16 mouse cellular contexts compared by ENCODE assay signal in the genomic region with DNA sequence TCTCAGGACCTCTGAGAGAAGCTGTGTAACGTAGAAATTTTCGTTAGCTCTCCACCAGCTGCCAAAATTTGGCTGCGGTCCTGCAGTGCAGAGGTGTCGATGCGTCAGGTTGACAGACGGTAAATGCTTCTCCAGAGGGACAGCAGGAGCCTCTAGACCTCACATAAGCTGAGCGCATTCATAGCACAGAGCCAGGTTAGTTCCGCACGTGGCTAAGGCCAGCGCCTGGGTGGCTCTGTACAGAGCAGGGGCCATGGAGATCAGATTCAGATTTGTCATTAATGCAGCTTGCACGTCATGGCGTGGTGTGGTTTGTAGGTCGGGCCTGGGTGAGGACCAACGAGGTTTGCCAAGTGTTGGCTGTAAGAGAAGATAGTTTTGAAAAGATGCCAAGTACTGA.
DNase-seq lines count a peak whose midpoint lies in the region; ATAC-seq and TF ChIP-seq lines count a peak whose summit lies in the region.
"Had no signal": no experiment of that assay in that cellular context is flagged by ENCODE, and none has a peak within 500 bp of the region (broad histone marks: within the 10 kb centered on the region; RNA-seq: fewer than 3 reads in every experiment).

No protein-coding gene starts in this region.

- H3K27ac ChIP-seq in forebrain, embryonic 15.5 days (replicated peaks): no peak overlapping the region
- no peak overlapping the region for H3K27ac ChIP-seq in forebrain, postnatal 0 days (ENCODE audit: low read depth, low read length)
- H3K27ac ChIP-seq in hindbrain, embryonic 16.5 days (ENCODE audit: low read depth, low read length): no peak overlapping the region
- H3K27ac ChIP-seq in hindbrain, embryonic 12.5 days: no peak overlapping the region
- H3K27ac ChIP-seq in midbrain, postnatal 0 days (ENCODE audit: low read depth, low read length): no peak overlapping the region
- no peak overlapping the region for H3K27ac ChIP-seq in midbrain, embryonic 15.5 days
- H3K27ac ChIP-seq in stomach, embryonic 15.5 days: no peak overlapping the region
- H3K27ac ChIP-seq: kidney, embryonic 15.5 days had no signal

- no peak for DNase-seq in forebrain, postnatal 0 days
- DNase-seq in midbrain, postnatal 0 days (ENCODE audit: low spot score): peak; percentile 19
- DNase-seq in right cerebral cortex, postnatal 25 days: no peak
- DNase-seq: adrenal gland, postnatal 14 days; B cell, adult 2 months; cerebellum, adult 11 months; gastrocnemius, postnatal 25 days; lung, postnatal 14 days; thymus, postnatal 4 days had no signal

- no peak for TF ChIP-seq CTCF in forebrain, postnatal 0 days (IDR thresholded peaks at IDR 0.05; ENCODE audit: low read depth)
- TF ChIP-seq CTCF in midbrain, postnatal 0 days (IDR thresholded peaks at IDR 0.05): no peak

- peak; percentile 75; the same call in 1 of the 2 replicates for ATAC-seq in forebrain, embryonic 15.5 days (replicated peaks)
- ATAC-seq in forebrain, postnatal 0 days: no peak
- ATAC-seq in hindbrain, embryonic 16.5 days: peak; percentile 77
- no peak for ATAC-seq in hindbrain, embryonic 12.5 days (ENCODE audit: low FRiP score)
- ATAC-seq in midbrain, postnatal 0 days (ENCODE audit: low FRiP score): no peak
- ATAC-seq in midbrain, embryonic 15.5 days (replicated peaks): no peak
- ATAC-seq in stomach, embryonic 15.5 days (ENCODE audit: insufficient read depth, low FRiP score, low read depth): no peak

- H3K4me3 ChIP-seq in forebrain, embryonic 15.5 days: no peak overlapping the region
- no peak overlapping the region for H3K4me3 ChIP-seq in forebrain, postnatal 0 days (ENCODE audit: low read depth, low read length)
- H3K4me3 ChIP-seq in hindbrain, embryonic 16.5 days (ENCODE audit: low read length): no peak overlapping the region
- no peak overlapping the region for H3K4me3 ChIP-seq in hindbrain, embryonic 12.5 days
- H3K4me3 ChIP-seq in midbrain, postnatal 0 days (ENCODE audit: low read depth, low read length): no peak overlapping the region
- H3K4me3 ChIP-seq in midbrain, embryonic 15.5 days: no peak overlapping the region
- H3K4me3 ChIP-seq in stomach, embryonic 15.5 days (replicated peaks): no peak overlapping the region
- H3K4me3 ChIP-seq: erythroblast, embryonic 14.5 days; kidney, embryonic 15.5 days had no signal

- H3K27me3 ChIP-seq in forebrain, embryonic 15.5 days: no peaks in the 10 kb centered on the region
- no peaks in the 10 kb centered on the region for H3K27me3 ChIP-seq in forebrain, postnatal 0 days (ENCODE audit: insufficient read depth, low read length)
- H3K27me3 ChIP-seq in hindbrain, embryonic 16.5 days (replicated peaks; ENCODE audit: control insufficient read depth, insufficient read depth, low read length): no peaks in the 10 kb centered on the region
- H3K27me3 ChIP-seq in hindbrain, embryonic 12.5 days: no peaks in the 10 kb centered on the region
- no peaks in the 10 kb centered on the region for H3K27me3 ChIP-seq in midbrain, postnatal 0 days (ENCODE audit: insufficient read depth, low read length)
- H3K27me3 ChIP-seq in midbrain, embryonic 15.5 days (replicated peaks): no peaks in the 10 kb centered on the region
- no peaks in the 10 kb centered on the region for H3K27me3 ChIP-seq in stomach, embryonic 15.5 days (replicated peaks)
- H3K27me3 ChIP-seq: kidney, embryonic 15.5 days had no signal

- peaks cover 4% of the 10 kb centered on the region; the same call in 1 of the 2 replicates for H3K4me1 ChIP-seq in forebrain, embryonic 15.5 days
- no peaks in the 10 kb centered on the region for H3K4me1 ChIP-seq in forebrain, postnatal 0 days (ENCODE audit: insufficient read depth)
- H3K4me1 ChIP-seq in hindbrain, embryonic 16.5 days (ENCODE audit: control insufficient read depth, insufficient read depth, low read depth, low read length): no peaks in the 10 kb centered on the region; the same call in 1 of the 2 replicates
- no peaks in the 10 kb centered on the region for H3K4me1 ChIP-seq in hindbrain, embryonic 12.5 days
- H3K4me1 ChIP-seq in midbrain, postnatal 0 days (ENCODE audit: insufficient read depth, low read length): no peaks in the 10 kb centered on the region
- H3K4me1 ChIP-seq in midbrain, embryonic 15.5 days: no peaks in the 10 kb centered on the region
- H3K4me1 ChIP-seq in stomach, embryonic 15.5 days: no peaks in the 10 kb centered on the region
- H3K4me1 ChIP-seq: kidney, embryonic 15.5 days had no signal

- WGBS in forebrain, embryonic 15.5 days: 57% methylated on average over 14 of the region's 14 CpGs
- WGBS in forebrain, postnatal 0 days: 51% methylated on average over 14 of the region's 14 CpGs
- WGBS in hindbrain, embryonic 16.5 days: 44% methylated on average over 14 of the region's 14 CpGs
- 65% methylated on average over 14 of the region's 14 CpGs for WGBS in hindbrain, embryonic 12.5 days
- 59% methylated on average over 14 of the region's 14 CpGs for WGBS in midbrain, postnatal 0 days
- 66% methylated on average over 14 of the region's 14 CpGs for WGBS in midbrain, embryonic 15.5 days
- 42% methylated on average over 14 of the region's 14 CpGs for WGBS in stomach, embryonic 15.5 days

- no peaks in the 10 kb centered on the region for H3K36me3 ChIP-seq in forebrain, embryonic 15.5 days
- no peaks in the 10 kb centered on the region for H3K36me3 ChIP-seq in forebrain, postnatal 0 days (ENCODE audit: insufficient read depth)
- H3K36me3 ChIP-seq in hindbrain, embryonic 16.5 days (ENCODE audit: control insufficient read depth, insufficient read depth, low read length): no peaks in the 10 kb centered on the region
- no peaks in the 10 kb centered on the region for H3K36me3 ChIP-seq in hindbrain, embryonic 12.5 days
- H3K36me3 ChIP-seq in midbrain, postnatal 0 days (ENCODE audit: insufficient read depth, low read length): no peaks in the 10 kb centered on the region
- no peaks in the 10 kb centered on the region for H3K36me3 ChIP-seq in midbrain, embryonic 15.5 days (replicated peaks)
- no peaks in the 10 kb centered on the region for H3K36me3 ChIP-seq in stomach, embryonic 15.5 days
- H3K36me3 ChIP-seq: kidney, embryonic 15.5 days had no signal

- no peak overlapping the region for H3K4me2 ChIP-seq in forebrain, embryonic 15.5 days (replicated peaks)
- no peak overlapping the region for H3K4me2 ChIP-seq in forebrain, postnatal 0 days (ENCODE audit: low read depth)
- peak overlapping the region; percentile 14; the same call in 1 of the 2 replicates for H3K4me2 ChIP-seq in hindbrain, embryonic 16.5 days (ENCODE audit: low read length)
- H3K4me2 ChIP-seq in hindbrain, embryonic 12.5 days (replicated peaks): no peak overlapping the region
- H3K4me2 ChIP-seq in midbrain, postnatal 0 days (ENCODE audit: low read depth, low read length, poor library complexity, severe bottlenecking): no peak overlapping the region
- no peak overlapping the region for H3K4me2 ChIP-seq in midbrain, embryonic 15.5 days
- H3K4me2 ChIP-seq in stomach, embryonic 15.5 days: peak overlapping the region; percentile 35
- H3K4me2 ChIP-seq: kidney, embryonic 15.5 days had no signal

- no peak overlapping the region for H3K9ac ChIP-seq in forebrain, embryonic 15.5 days (replicated peaks)
- H3K9ac ChIP-seq in forebrain, postnatal 0 days: no peak overlapping the region
- no peak overlapping the region for H3K9ac ChIP-seq in hindbrain, embryonic 16.5 days (ENCODE audit: low read depth, low read length)
- H3K9ac ChIP-seq in hindbrain, embryonic 12.5 days: no peak overlapping the region
- no peak overlapping the region for H3K9ac ChIP-seq in midbrain, postnatal 0 days (replicated peaks; ENCODE audit: low read length, poor library complexity, severe bottlenecking)
- H3K9ac ChIP-seq in midbrain, embryonic 15.5 days: no peak overlapping the region
- no peak overlapping the region for H3K9ac ChIP-seq in stomach, embryonic 15.5 days
- H3K9ac ChIP-seq: kidney, embryonic 15.5 days had no signal

- no peaks in the 10 kb centered on the region for H3K9me3 ChIP-seq in forebrain, embryonic 15.5 days
- no peaks in the 10 kb centered on the region for H3K9me3 ChIP-seq in forebrain, postnatal 0 days (ENCODE audit: low read length)
- H3K9me3 ChIP-seq in hindbrain, embryonic 16.5 days (ENCODE audit: control insufficient read depth, low read length): no peaks in the 10 kb centered on the region
- H3K9me3 ChIP-seq in hindbrain, embryonic 12.5 days (replicated peaks): no peaks in the 10 kb centered on the region
- no peaks in the 10 kb centered on the region for H3K9me3 ChIP-seq in midbrain, postnatal 0 days (ENCODE audit: low read length)
- H3K9me3 ChIP-seq in midbrain, embryonic 15.5 days: no peaks in the 10 kb centered on the region
- H3K9me3 ChIP-seq in stomach, embryonic 15.5 days: no peaks in the 10 kb centered on the region
- H3K9me3 ChIP-seq: kidney, embryonic 15.5 days had no signal

Comparison
In these comparisons a context has a peak if more than half of its experiments do, and no peak if none do; other contexts are left out.
1. ATAC-seq: peak in forebrain, embryonic 15.5 days (single experiment) and hindbrain, embryonic 16.5 days (single experiment); none in forebrain, postnatal 0 days (single experiment), hindbrain, embryonic 12.5 days (single experiment), midbrain, postnatal 0 days (single experiment), midbrain, embryonic 15.5 days (single experiment) and stomach, embryonic 15.5 days (single experiment).
2. H3K4me2 ChIP-seq: peak in hindbrain, embryonic 16.5 days (single experiment) and stomach, embryonic 15.5 days (single experiment); none in forebrain, embryonic 15.5 days (single experiment), forebrain, postnatal 0 days (single experiment), hindbrain, embryonic 12.5 days (single experiment), midbrain, postnatal 0 days (single experiment) and midbrain, embryonic 15.5 days (single experiment).